Mouse (Mus musculus) olfactory bulb, adult 2 months (tissue): ENCODE results near the gene Pla2g4b. TPM values are rescaled to one million over a fixed set of nuclear protein-coding genes. Genes with fewer than 3 reads are reported as not detected.

Experiments
- H3K27ac ChIP-seq: fragments of 200-500 bp; 2 replicates; pipeline ENCODE4 v1.5.1; 2012; ENCODE audit warnings: low read depth, low read length; ENCODE audit not compliant: insufficient read depth
- H3K4me1 ChIP-seq: fragments of 200-500 bp; 2 replicates; pipeline ENCODE4 v1.6.1; 2012; ENCODE audit warnings: low read length; ENCODE audit not compliant: control insufficient read depth, insufficient read depth
- H3K4me3 ChIP-seq: fragments of 200-500 bp; 2 replicates; pipeline ENCODE4 v1.5.1; 2012; ENCODE audit warnings: mild to moderate bottlenecking, low read depth, low read length, moderate library complexity; ENCODE audit not compliant: insufficient read depth
- CTCF ChIP-seq: fragments of 200-500 bp; IDR thresholded peaks from 2 replicates; pipeline ENCODE4 v1.5.1; 2012; ENCODE audit warnings: low read depth, mild to moderate bottlenecking, low read length, moderate library complexity; ENCODE audit not compliant: insufficient read depth
- POLR2A ChIP-seq: fragments of 200-500 bp; IDR thresholded peaks from 2 replicates; pipeline ENCODE4 v1.6.1; 2012; ENCODE audit warnings: mild to moderate bottlenecking, low read depth, low read length, moderate library complexity; ENCODE audit not compliant: insufficient read depth
- WGBS: fragments of 180-500 bp; shearing (Covaris S2); methylation state at CpG from one replicate; pipeline ENCODE4 v1.1.7; 2018; 5-methylcytosine and 5-hydroxymethylcytosine counted together
- polyA plus RNA-seq: library from polyadenylated mRNA; stranded (reverse); fragments of >200 nt; gene quantifications from 2 replicates; pipeline ENCODE4 v1.2.4, GENCODE M21; 2012; ENCODE audit warnings: low replicate concordance; ENCODE audit not compliant: missing spikeins, insufficient read depth, insufficient read length

Pla2g4b gene
- polyA plus RNA-seq, 1 experiment = not detected

- TF ChIP-seq POLR2A (no peak), CTCF (no peak)
- no peak overlapping the region for H3K27ac ChIP-seq
- WGBS = 62% methylated on average over 6 of the region's 6 CpGs
- H3K4me1 ChIP-seq = peaks cover 6% of the 10 kb centered on the region; the same call in 1 of the 2 replicates
- no peak overlapping the region for H3K4me3 ChIP-seq
Observed at GRCm38 (mm10) chr2:120051405-120051804, 18.2 kb downstream of the Pla2g4b start.

GRCm38 (mm10) chr2:120054771-120055552, 21.7 kb downstream of the Pla2g4b start:
- Histone ChIP-seq H3K27ac (no peak overlapping the region), H3K4me1 (no peaks in the 10 kb centered on the region), H3K4me3 (no peak overlapping the region)
- TF ChIP-seq POLR2A (no peak), CTCF (no peak)
- 89% methylated on average over 12 of the region's 12 CpGs for WGBS

- WGBS = 68% methylated on average over 10 of the region's 10 CpGs
- TF ChIP-seq POLR2A (no peak), CTCF (no peak)
- Histone ChIP-seq H3K27ac (no peak overlapping the region), H3K4me1 (no peaks in the 10 kb centered on the region), H3K4me3 (no peak overlapping the region)
Observed at GRCm38 (mm10) chr2:120055923-120056322, 22.7 kb downstream of the Pla2g4b start.

GRCm38 (mm10) chr2:120058818-120059217, 25.6 kb downstream of the Pla2g4b start:
- no peaks in the 10 kb centered on the region for H3K4me1 ChIP-seq
- H3K4me3 ChIP-seq = no peak overlapping the region
- TF ChIP-seq POLR2A = no peak
- TF ChIP-seq CTCF = no peak
- no peak overlapping the region for H3K27ac ChIP-seq
- WGBS = 89% methylated on average over 4 of the region's 4 CpGs

- Histone ChIP-seq H3K27ac (no peak overlapping the region), H3K4me3 (no peak overlapping the region), H3K4me1 (no peaks in the 10 kb centered on the region)
- TF ChIP-seq CTCF (no peak), POLR2A (no peak)
- WGBS = 91% methylated on average over 3 of the region's 3 CpGs
Observed at GRCm38 (mm10) chr2:120059466-120059865, 26.2 kb downstream of the Pla2g4b start.

GRCm38 (mm10) chr2:120060190-120060589, 27.0 kb downstream of the Pla2g4b start:
- H3K4me3 ChIP-seq = no peak overlapping the region
- WGBS = 72% methylated on average over 6 of the region's 6 CpGs
- H3K27ac ChIP-seq = no peak overlapping the region
- no peak for TF ChIP-seq CTCF
- no peak for TF ChIP-seq POLR2A
- no peaks in the 10 kb centered on the region for H3K4me1 ChIP-seq

GRCm38 (mm10) chr2:120060651-120061050, 27.4 kb downstream of the Pla2g4b start:
- Histone ChIP-seq H3K4me3 (no peak overlapping the region), H3K27ac (no peak overlapping the region), H3K4me1 (no peaks in the 10 kb centered on the region)
- WGBS = 92% methylated on average over 9 of the region's 9 CpGs
- TF ChIP-seq CTCF (no peak), POLR2A (no peak)

GRCm38 (mm10) chr2:120062248-120062647, 29.0 kb downstream of the Pla2g4b start:
- no peak for TF ChIP-seq CTCF
- TF ChIP-seq POLR2A = no peak
- H3K27ac ChIP-seq = no peak overlapping the region
- 84% methylated on average over 8 of the region's 8 CpGs for WGBS

GRCm38 (mm10) chr2:120064639-120065038, 31.4 kb downstream of the Pla2g4b start:
- H3K27ac ChIP-seq = no peak overlapping the region
- H3K4me3 ChIP-seq = no peak overlapping the region
- 84% methylated on average over 6 of the region's 6 CpGs for WGBS
- no peak for TF ChIP-seq POLR2A
- TF ChIP-seq CTCF = no peak
- H3K4me1 ChIP-seq = peaks cover 7% of the 10 kb centered on the region

More at GRCm38 (mm10) chr2:120062248-120062647, 29.0 kb downstream of the Pla2g4b start:
- H3K4me1 ChIP-seq = no peaks in the 10 kb centered on the region
- H3K4me3 ChIP-seq = no peak overlapping the region
